Mouse (Mus musculus) limb, embryonic 13.5 days (tissue): ENCODE measurements at regions not wholly inside any gene's neighbourhood (a gene's known extent, or its start where the extent isn't known, plus 50 kb on each side); places are given as distances from the start of the nearest gene placed in this dataset.

Experiments
- ATAC-seq: fragments of 200-750 bp; cut with Nextera tagmentation; 2 replicates; pipeline ENCODE4 v1.8.0; 2017; ENCODE audit warnings: low read depth, moderate number of reproducible peaks, moderate TSS enrichment; ENCODE audit not compliant: low FRiP score
- H3K27ac ChIP-seq: fragments of 300-500 bp; sonication (generic); 2 replicates; pipeline ENCODE4 v1.5.1; 2015; ENCODE audit warnings: inconsistent platforms, mild to moderate bottlenecking, moderate library complexity
- H3K27me3 ChIP-seq: fragments of 300-500 bp; sonication (generic); 2 replicates; pipeline ENCODE4 v1.6.1; 2015; ENCODE audit warnings: mild to moderate bottlenecking, inconsistent platforms
- H3K36me3 ChIP-seq: fragments of 300-500 bp; sonication (generic); 2 replicates; pipeline ENCODE4 v1.6.1; 2015; ENCODE audit warnings: inconsistent platforms, mild to moderate bottlenecking, moderate library complexity
- H3K4me1 ChIP-seq: fragments of 300-500 bp; sonication (generic); 2 replicates; pipeline ENCODE4 v1.6.1; 2015; ENCODE audit warnings: inconsistent platforms
- H3K4me2 ChIP-seq: fragments of 300-500 bp; sonication (generic); replicated peaks from 2 replicates; pipeline ENCODE4 v1.6.1; 2015; ENCODE audit warnings: inconsistent platforms, mild to moderate bottlenecking, moderate library complexity
- H3K4me3 ChIP-seq: fragments of 300-500 bp; sonication (generic); 2 replicates; pipeline ENCODE4 v1.5.1; 2015; ENCODE audit warnings: moderate library complexity, mild to moderate bottlenecking, inconsistent platforms
- H3K9ac ChIP-seq: fragments of 300-500 bp; sonication (generic); 2 replicates; pipeline ENCODE4 v1.6.1; 2015; ENCODE audit warnings: mild to moderate bottlenecking, inconsistent platforms
- H3K9me3 ChIP-seq: fragments of 300-500 bp; sonication (generic); 2 replicates; pipeline ENCODE4 v1.6.1; 2016; ENCODE audit warnings: inconsistent platforms
- WGBS: fragments of 180-500 bp; shearing (Covaris S2); methylation state at CpG from one replicate; pipeline ENCODE4 v1.1.7; 2015; 5-methylcytosine and 5-hydroxymethylcytosine counted together

- H3K4me1 ChIP-seq = no peaks in the 10 kb centered on the region
- ATAC-seq = no peak
Measured at GRCm38 (mm10) chr10:96365101-96365500, 228.7 kb downstream of the Gm5426 start.

GRCm38 (mm10) chr10:96366871-96367270, 230.5 kb downstream of the Gm5426 start:
- Histone ChIP-seq H3K27me3 (no peaks in the 10 kb centered on the region), H3K4me3 (no peak overlapping the region), H3K36me3 (no peaks in the 10 kb centered on the region), H3K4me2 (no peak overlapping the region), H3K9ac (no peak overlapping the region), H3K4me1 (peaks cover 10% of the 10 kb centered on the region), H3K27ac (no peak overlapping the region), H3K9me3 (no peaks in the 10 kb centered on the region)
- ATAC-seq = no peak
- WGBS = 89% methylated on average over 2 of the region's 2 CpGs

More at GRCm38 (mm10) chr10:96365101-96365500, 228.7 kb downstream of the Gm5426 start:
- Histone ChIP-seq H3K4me2 (no peak overlapping the region), H3K36me3 (no peaks in the 10 kb centered on the region), H3K27ac (no peak overlapping the region), H3K9me3 (no peaks in the 10 kb centered on the region), H3K27me3 (no peaks in the 10 kb centered on the region), H3K4me3 (no peak overlapping the region), H3K9ac (no peak overlapping the region)
- 57% methylated on average over 3 of the region's 3 CpGs for WGBS

GRCm38 (mm10) chr10:96370547-96371320, 234.3 kb downstream of the Gm5426 start:
- ATAC-seq = no peak; the same call in 1 of the 2 replicates
- H3K27ac ChIP-seq = no peak overlapping the region
- H3K4me3 ChIP-seq = no peak overlapping the region
- peaks cover 26% of the 10 kb centered on the region for H3K4me1 ChIP-seq
- no peak overlapping the region for H3K9ac ChIP-seq
- no peaks in the 10 kb centered on the region for H3K27me3 ChIP-seq
- H3K36me3 ChIP-seq = no peaks in the 10 kb centered on the region
- 65% methylated on average over 21 of the region's 21 CpGs for WGBS
- H3K9me3 ChIP-seq = no peaks in the 10 kb centered on the region
- 0 out of 2 replicates have a peak overlapping the region, but pooled peaks have one; percentile 4 for H3K4me2 ChIP-seq

- Histone ChIP-seq H3K27ac (no peak overlapping the region), H3K4me1 (peaks cover 26% of the 10 kb centered on the region), H3K36me3 (no peaks in the 10 kb centered on the region), H3K9ac (no peak overlapping the region), H3K4me2 (no peak overlapping the region), H3K4me3 (no peak overlapping the region), H3K9me3 (no peaks in the 10 kb centered on the region), H3K27me3 (no peaks in the 10 kb centered on the region)
- WGBS = 78% methylated on average over 14 of the region's 14 CpGs
- ATAC-seq = no peak
Measured at GRCm38 (mm10) chr10:96371321-96371653, 234.9 kb downstream of the Gm5426 start.

GRCm38 (mm10) chr10:96372616-96373346, 236.4 kb downstream of the Gm5426 start:
- 25% methylated on average over 11 of the region's 11 CpGs for WGBS

GRCm38 (mm10) chr10:96373481-96373880, 237.1 kb downstream of the Gm5426 start:
- Histone ChIP-seq H3K4me2 (no peak overlapping the region), H3K27me3 (no peaks in the 10 kb centered on the region), H3K27ac (0 out of 2 replicates have a peak overlapping the region, but pooled peaks have one; percentile 28), H3K36me3 (no peaks in the 10 kb centered on the region), H3K9ac (no peak overlapping the region), H3K4me3 (no peak overlapping the region), H3K4me1 (peaks cover 26% of the 10 kb centered on the region), H3K9me3 (no peaks in the 10 kb centered on the region)
- WGBS = 63% methylated on average over 7 of the region's 7 CpGs
- no peak for ATAC-seq

More at GRCm38 (mm10) chr10:96372616-96373346, 236.4 kb downstream of the Gm5426 start:
- peak; percentile 75 for ATAC-seq
- H3K4me2 ChIP-seq = no peak overlapping the region; the same call in 1 of the 2 replicates
- H3K4me1 ChIP-seq = peaks cover 26% of the 10 kb centered on the region
- no peak overlapping the region for H3K4me3 ChIP-seq
- H3K9me3 ChIP-seq = no peaks in the 10 kb centered on the region
- peak overlapping the region; percentile 28; the same call in 1 of the 2 replicates for H3K27ac ChIP-seq
- no peaks in the 10 kb centered on the region for H3K36me3 ChIP-seq
- no peak overlapping the region for H3K9ac ChIP-seq
- H3K27me3 ChIP-seq = no peaks in the 10 kb centered on the region

GRCm38 (mm10) chr10:96374293-96375069, 238.1 kb downstream of the Gm5426 start:
- no peak overlapping the region for H3K27ac ChIP-seq
- no peaks in the 10 kb centered on the region for H3K27me3 ChIP-seq
- H3K4me2 ChIP-seq = no peak overlapping the region
- H3K4me3 ChIP-seq = no peak overlapping the region
- no peaks in the 10 kb centered on the region for H3K9me3 ChIP-seq
- H3K4me1 ChIP-seq = peaks cover 26% of the 10 kb centered on the region
- H3K9ac ChIP-seq = no peak overlapping the region
- WGBS = 84% methylated on average over 12 of the region's 12 CpGs
- no peaks in the 10 kb centered on the region for H3K36me3 ChIP-seq
- ATAC-seq = no peak

GRCm38 (mm10) chr10:96375070-96375447, 238.7 kb downstream of the Gm5426 start:
- H3K4me1 ChIP-seq = peaks cover 26% of the 10 kb centered on the region
- no peak overlapping the region for H3K27ac ChIP-seq
- no peaks in the 10 kb centered on the region for H3K27me3 ChIP-seq
- no peaks in the 10 kb centered on the region for H3K36me3 ChIP-seq
- no peak overlapping the region for H3K9ac ChIP-seq
- no peaks in the 10 kb centered on the region for H3K9me3 ChIP-seq
- H3K4me3 ChIP-seq = no peak overlapping the region
- 91% methylated on average over 3 of the region's 3 CpGs for WGBS
- no peak overlapping the region for H3K4me2 ChIP-seq
- no peak for ATAC-seq

GRCm38 (mm10) chr10:96377549-96377948, 239.3 kb upstream of the Btg1 start:
- 85% methylated on average over 4 of the region's 4 CpGs for WGBS
- H3K27ac ChIP-seq = no peak overlapping the region
- no peak overlapping the region for H3K4me3 ChIP-seq
- peaks cover 10% of the 10 kb centered on the region for H3K4me1 ChIP-seq
- ATAC-seq = no peak
- no peak overlapping the region for H3K9ac ChIP-seq
- no peak overlapping the region for H3K4me2 ChIP-seq
- H3K36me3 ChIP-seq = no peaks in the 10 kb centered on the region
- no peaks in the 10 kb centered on the region for H3K27me3 ChIP-seq
- H3K9me3 ChIP-seq = no peaks in the 10 kb centered on the region

- Histone ChIP-seq H3K27me3 (no peaks in the 10 kb centered on the region), H3K9ac (no peak overlapping the region), H3K4me1 (no peaks in the 10 kb centered on the region), H3K9me3 (no peaks in the 10 kb centered on the region), H3K36me3 (no peaks in the 10 kb centered on the region), H3K4me3 (no peak overlapping the region), H3K27ac (no peak overlapping the region), H3K4me2 (no peak overlapping the region)
- WGBS = 83% methylated on average over 9 of the region's 9 CpGs
- no peak for ATAC-seq
Measured at GRCm38 (mm10) chr10:96379016-96379771, 237.6 kb upstream of the Btg1 start.

GRCm38 (mm10) chr10:96381664-96382063, 235.1 kb upstream of the Btg1 start:
- 90% methylated on average over 6 of the region's 6 CpGs for WGBS
- no peaks in the 10 kb centered on the region for H3K9me3 ChIP-seq
- no peak overlapping the region for H3K9ac ChIP-seq
- ATAC-seq = no peak
- no peaks in the 10 kb centered on the region for H3K36me3 ChIP-seq
- no peaks in the 10 kb centered on the region for H3K4me1 ChIP-seq
- no peak overlapping the region for H3K4me3 ChIP-seq
- no peak overlapping the region for H3K27ac ChIP-seq
- no peaks in the 10 kb centered on the region for H3K27me3 ChIP-seq
- no peak overlapping the region for H3K4me2 ChIP-seq
